Mouse (Mus musculus) hindbrain, postnatal 0 days (tissue): ENCODE results near the gene Cpa2. TPM values are rescaled to one million over a fixed set of nuclear protein-coding genes. Genes with fewer than 3 reads are reported as not detected.

Experiments used
- ATAC-seq: fragments of 200-750 bp; cut with Nextera tagmentation; 2 replicates; pipeline ENCODE4 v1.8.0; 2017; ENCODE audit warnings: mild to moderate bottlenecking, moderate TSS enrichment, moderate library complexity
- DNase-seq: peaks from one replicate; pipeline ENCODE4 v3.0.0-alpha.2; 2015; ENCODE audit warnings: low spot score
- H3K27ac ChIP-seq: fragments of 300-500 bp; sonication (generic); 2 replicates; pipeline ENCODE4 v1.5.1; 2014; ENCODE audit warnings: mild to moderate bottlenecking
- H3K27me3 ChIP-seq: fragments of 300-500 bp; sonication (generic); 2 replicates; pipeline ENCODE4 v1.6.1; 2014; ENCODE audit warnings: low read length, mixed read lengths; ENCODE audit not compliant: insufficient read depth
- H3K36me3 ChIP-seq: fragments of 300-500 bp; sonication (generic); 2 replicates; pipeline ENCODE4 v1.6.1; 2014; ENCODE audit warnings: low read length, mixed read lengths; ENCODE audit not compliant: insufficient read depth
- H3K4me1 ChIP-seq: fragments of 300-500 bp; sonication (generic); 2 replicates; pipeline ENCODE4 v1.6.1; 2014; ENCODE audit warnings: antibody characterized with exemption, low read length, mixed read lengths; ENCODE audit not compliant: insufficient read depth
- H3K4me2 ChIP-seq: fragments of 300-500 bp; sonication (generic); 2 replicates; pipeline ENCODE4 v1.6.1; 2014; ENCODE audit warnings: low read depth, mild to moderate bottlenecking, low read length, moderate library complexity, mixed read lengths
- H3K4me3 ChIP-seq: fragments of 300-500 bp; sonication (generic); 2 replicates; pipeline ENCODE4 v1.5.1; 2014; ENCODE audit warnings: low read length
- H3K9ac ChIP-seq: fragments of 300-500 bp; sonication (generic); replicated peaks from 2 replicates; pipeline ENCODE4 v1.6.1; 2014; ENCODE audit warnings: mild to moderate bottlenecking, low read length, moderate library complexity, mixed read lengths
- H3K9me3 ChIP-seq: fragments of 300-500 bp; sonication (generic); 2 replicates; pipeline ENCODE4 v1.6.1; 2016; ENCODE audit warnings: low read length, mixed read lengths
- CTCF ChIP-seq: IDR thresholded peaks from 2 replicates; pipeline ENCODE4 v1.5.1; 2016; ENCODE audit warnings: antibody characterized with exemption, control low read depth, low read depth
- WGBS: fragments of 180-500 bp; shearing (Covaris S2); extraction: QIAGEN DNeasy Blood & Tissue Kit; methylation state at CpG from one replicate; pipeline ENCODE4 v1.1.7; 2014; 5-methylcytosine and 5-hydroxymethylcytosine counted together
- polyA plus RNA-seq: library from polyadenylated mRNA; unstranded; fragments of >200 nt; fragmentation: Nextera tagmentation; extraction: Ambion mirVana; gene quantifications from 2 replicates; pipeline ENCODE4 v1.2.1, GENCODE M21; 2015
- total RNA-seq: library from RNA; depleted of rRNA; stranded (reverse); fragments of >200 nt; gene quantifications from 2 replicates; pipeline ENCODE4 v1.2.3, GENCODE M21; 2014; rRNA removed

The Cpa2 gene
- total and polyA plus RNA-seq, 2 experiments from 2014 or later: 6.2 to 15.7 TPM

GRCm38 (mm10) chr6:30605672-30606071 lies 64.3 kb downstream of the Cpa2 start:
- H3K4me3 ChIP-seq: no peak overlapping the region
- WGBS: 88% methylated on average over 5 of the region's 5 CpGs
- TF ChIP-seq CTCF: no peak
- no peak overlapping the region for H3K9ac ChIP-seq
- H3K9me3 ChIP-seq: no peaks in the 10 kb centered on the region
- H3K36me3 ChIP-seq: no peaks in the 10 kb centered on the region
- no peak overlapping the region for H3K27ac ChIP-seq
- H3K27me3 ChIP-seq: no peaks in the 10 kb centered on the region
- H3K4me1 ChIP-seq: no peaks in the 10 kb centered on the region
- H3K4me2 ChIP-seq: no peak overlapping the region
- ATAC-seq (no peak), DNase-seq (no peak)

- Histone ChIP-seq H3K27ac (no peak within 1 kb of the TSS), H3K36me3 (no peaks in the 10 kb centered on the region), H3K27me3 (no peaks in the 10 kb centered on the region), H3K9ac (no peak within 1 kb of the TSS), H3K9me3 (no peaks in the 10 kb centered on the region), H3K4me1 (no peaks in the 10 kb centered on the region), H3K4me3 (no peak within 1 kb of the TSS), H3K4me2 (no peak within 1 kb of the TSS)
- ATAC-seq (no peak), DNase-seq (no peak)
- no peak for TF ChIP-seq CTCF
- 89% methylated on average over 7 of the region's 7 CpGs for WGBS
Observed at GRCm38 (mm10) chr6:30610710-30611109, 69.3 kb downstream of the Cpa2 start, which contains the start of gene Cpa5. Cpa5 (plus strand) TSS chr6:30611010.

GRCm38 (mm10) chr6:30611212-30611611 lies 69.8 kb downstream of the Cpa2 start:
- Histone ChIP-seq H3K4me2 (no peak overlapping the region), H3K9me3 (no peaks in the 10 kb centered on the region), H3K4me3 (no peak overlapping the region), H3K9ac (no peak overlapping the region), H3K27me3 (no peaks in the 10 kb centered on the region), H3K4me1 (no peaks in the 10 kb centered on the region), H3K36me3 (no peaks in the 10 kb centered on the region), H3K27ac (no peak overlapping the region)
- no peak for TF ChIP-seq CTCF
- ATAC-seq (no peak), DNase-seq (no peak)
- WGBS: 43% methylated on average over 5 of the region's 5 CpGs

Other genes starting within 250 kb of the Cpa2 start
- gene Ube2h, start 237.0 kb upstream of the Cpa2 start, total RNA-seq: 42.1 and 43.9 TPM in 2 replicates
- 40.3 and 41.6 TPM in 2 replicates for gene Ube2h, start 237.0 kb upstream of the Cpa2 start, polyA plus RNA-seq
- gene Zc3hc1, start 150.6 kb upstream of the Cpa2 start, total RNA-seq: 42.7 and 54.2 TPM in 2 replicates
- gene Zc3hc1, start 150.6 kb upstream of the Cpa2 start, polyA plus RNA-seq: 56.5 and 59.6 TPM in 2 replicates
- gene Klhdc10, start 139.7 kb upstream of the Cpa2 start, total RNA-seq: 97.1 and 103 TPM in 2 replicates
- gene Klhdc10, start 139.7 kb upstream of the Cpa2 start, polyA plus RNA-seq: 20.6 and 23.2 TPM in 2 replicates
- 35.3 and 50.0 TPM in 2 replicates for gene Tmem209, start 31.8 kb upstream of the Cpa2 start, total RNA-seq
- gene Tmem209, start 31.8 kb upstream of the Cpa2 start, polyA plus RNA-seq: 23.2 and 25.0 TPM in 2 replicates
- gene Ssmem1, start 31.7 kb upstream of the Cpa2 start, total RNA-seq: 0.26 TPM in 1 of 2 replicates, not detected in the other
- 0.18 and 0.39 TPM in 2 replicates for gene Ssmem1, start 31.7 kb upstream of the Cpa2 start, polyA plus RNA-seq
- 0.11 and 0.16 TPM in 2 replicates for gene Cpa4, start 26.8 kb downstream of the Cpa2 start, total RNA-seq
- 0.45 and 0.53 TPM in 2 replicates for gene Cpa4, start 26.8 kb downstream of the Cpa2 start, polyA plus RNA-seq
- not detected in 2 replicates for gene Cpa5, start 69.4 kb downstream of the Cpa2 start, total RNA-seq
- 0.14 TPM in 1 of 2 replicates, not detected in the other for gene Cpa5, start 69.4 kb downstream of the Cpa2 start, polyA plus RNA-seq
- 0.68 and 0.84 TPM in 2 replicates for gene Cpa1, start 97.6 kb downstream of the Cpa2 start, total RNA-seq
- gene Cpa1, start 97.6 kb downstream of the Cpa2 start, polyA plus RNA-seq: 0.40 and 0.68 TPM in 2 replicates
- 6.1 and 9.8 TPM in 2 replicates for gene Cep41, start 152.2 kb downstream of the Cpa2 start, total RNA-seq
- 8.2 TPM in 2 replicates for gene Cep41, start 152.2 kb downstream of the Cpa2 start, polyA plus RNA-seq
- 237 and 326 TPM in 2 replicates for gene Mest, start 182.0 kb downstream of the Cpa2 start, total RNA-seq
- gene Mest, start 182.0 kb downstream of the Cpa2 start, polyA plus RNA-seq: 152 and 154 TPM in 2 replicates